Mouse (Mus musculus) limb, embryonic 11.5 days (tissue): ENCODE measurements around the gene Matn4. TPM values are rescaled to one million over a fixed set of nuclear protein-coding genes. Genes with fewer than 3 reads are reported as not detected.
"Not testable (repeated sequence)": the region's sequence is repeated elsewhere in the genome, so short reads cannot be mapped to it uniquely, and the experiment has no call there.

Experiments
- ATAC-seq: fragments of 200-750 bp; cut with Nextera tagmentation; 2 replicates; pipeline ENCODE4 v1.8.0; 2017; ENCODE audit warnings: low read depth; ENCODE audit not compliant: insufficient number of reproducible peaks, low FRiP score, low TSS enrichment
- DNase-seq: peaks from one replicate; pipeline ENCODE4 v3.0.0-alpha.2; 2015; ENCODE audit warnings: low spot score
- H3K27ac ChIP-seq: fragments of 300-500 bp; sonication (generic); replicated peaks from 2 replicates; pipeline ENCODE4 v1.5.1; 2014; ENCODE audit warnings: low read depth, mild to moderate bottlenecking, low read length
- H3K27me3 ChIP-seq: fragments of 300-500 bp; sonication (generic); 2 replicates; pipeline ENCODE4 v1.6.1; 2014; ENCODE audit warnings: mild to moderate bottlenecking, low read length, mixed read lengths; ENCODE audit not compliant: control insufficient read depth, insufficient read depth
- H3K36me3 ChIP-seq: fragments of 300-500 bp; sonication (generic); 2 replicates; pipeline ENCODE4 v1.6.1; 2014; ENCODE audit warnings: mild to moderate bottlenecking, low read length, moderate library complexity, mixed read lengths; ENCODE audit not compliant: control insufficient read depth, insufficient read depth
- H3K4me1 ChIP-seq: fragments of 300-500 bp; sonication (generic); 2 replicates; pipeline ENCODE4 v1.6.1; 2014; ENCODE audit warnings: low read length, mixed read lengths; ENCODE audit not compliant: control insufficient read depth, insufficient read depth
- H3K4me2 ChIP-seq: fragments of 300-500 bp; sonication (generic); 2 replicates; pipeline ENCODE4 v1.6.1; 2014; ENCODE audit warnings: low read depth, mild to moderate bottlenecking, moderate library complexity; ENCODE audit not compliant: severe bottlenecking
- H3K4me3 ChIP-seq: fragments of 300-500 bp; sonication (generic); 2 replicates; pipeline ENCODE4 v1.5.1; 2014; ENCODE audit warnings: low read depth, low read length
- H3K9ac ChIP-seq: fragments of 300-500 bp; sonication (generic); 2 replicates; pipeline ENCODE4 v1.6.1; 2014; ENCODE audit warnings: mild to moderate bottlenecking, low read length
- H3K9me3 ChIP-seq: fragments of 300-500 bp; sonication (generic); 2 replicates; pipeline ENCODE4 v1.6.1; 2016; ENCODE audit warnings: low read length; ENCODE audit not compliant: control insufficient read depth
- WGBS: fragments of 180-500 bp; shearing (Covaris S2); extraction: QIAGEN DNeasy Blood & Tissue Kit; methylation state at CpG from one replicate; pipeline ENCODE4 v1.1.7; 2014; 5-methylcytosine and 5-hydroxymethylcytosine counted together
- polyA plus RNA-seq: library from polyadenylated mRNA; unstranded; fragments of >200 nt; fragmentation: Nextera tagmentation; extraction: Ambion mirVana; gene quantifications from 2 replicates; pipeline ENCODE4 v1.2.1, GENCODE M21; 2014

Gene Matn4
- polyA plus RNA-seq, 1 experiment from 2014 or later = 3.6 TPM

DNA sequence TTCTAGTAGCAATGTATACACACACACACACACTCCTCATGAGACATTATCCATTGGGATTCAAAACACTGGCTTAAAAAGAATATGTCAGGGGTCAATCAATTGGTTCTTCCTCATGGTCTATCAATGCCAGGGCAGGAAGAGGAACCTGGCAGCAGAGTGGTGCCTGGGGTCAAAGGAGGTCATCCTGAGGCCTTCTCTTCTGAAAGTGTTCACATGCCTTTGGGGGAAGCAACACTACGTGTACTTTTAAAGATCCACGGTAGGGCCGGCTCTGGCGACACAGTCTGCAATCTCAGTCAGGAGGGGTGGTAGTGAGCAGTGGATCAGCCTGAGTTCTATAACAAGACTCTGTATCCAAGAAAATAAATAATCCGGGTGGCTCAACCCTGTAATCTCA, 45.3 kb downstream of the Matn4 start:
- no peak overlapping the region for H3K9ac ChIP-seq
- no peak overlapping the region for H3K4me3 ChIP-seq
- H3K4me2 ChIP-seq = no peak overlapping the region
- ATAC-seq (no peak), DNase-seq (no peak)
- no peaks in the 10 kb centered on the region for H3K36me3 ChIP-seq
- H3K27ac ChIP-seq = no peak overlapping the region
- H3K4me1 ChIP-seq = no peaks in the 10 kb centered on the region
- no peaks in the 10 kb centered on the region for H3K27me3 ChIP-seq
- 76% methylated on average over 5 of the region's 5 CpGs for WGBS
- no peaks in the 10 kb centered on the region for H3K9me3 ChIP-seq

DNA sequence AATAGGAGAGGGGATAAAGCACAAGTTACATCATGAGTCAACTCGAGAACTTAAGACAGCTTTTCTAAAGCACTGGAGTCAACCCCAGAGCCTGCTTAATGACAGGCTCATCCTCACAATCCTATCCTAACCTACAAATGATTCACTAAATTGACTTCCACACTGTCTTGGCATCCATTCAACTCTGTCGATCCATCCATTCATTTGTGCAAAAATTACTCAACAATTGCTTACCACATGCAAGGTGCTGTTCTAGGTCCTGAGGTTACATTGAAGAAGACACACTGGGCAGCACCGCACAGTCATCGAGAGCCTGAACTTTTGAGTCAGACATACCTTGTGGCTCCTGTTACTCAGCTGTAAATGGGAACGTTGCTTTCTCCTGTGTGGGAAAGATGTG, 45.9 kb downstream of the Matn4 start:
- no peak overlapping the region for H3K4me3 ChIP-seq
- H3K27ac ChIP-seq = no peak overlapping the region
- no peaks in the 10 kb centered on the region for H3K27me3 ChIP-seq
- ATAC-seq (no peak), DNase-seq (no peak)
- no peak overlapping the region for H3K4me2 ChIP-seq
- WGBS = 82% methylated on average over 5 of the region's 5 CpGs
- no peaks in the 10 kb centered on the region for H3K4me1 ChIP-seq
- H3K9ac ChIP-seq = no peak overlapping the region
- H3K36me3 ChIP-seq = no peaks in the 10 kb centered on the region
- H3K9me3 ChIP-seq = no peaks in the 10 kb centered on the region

DNA sequence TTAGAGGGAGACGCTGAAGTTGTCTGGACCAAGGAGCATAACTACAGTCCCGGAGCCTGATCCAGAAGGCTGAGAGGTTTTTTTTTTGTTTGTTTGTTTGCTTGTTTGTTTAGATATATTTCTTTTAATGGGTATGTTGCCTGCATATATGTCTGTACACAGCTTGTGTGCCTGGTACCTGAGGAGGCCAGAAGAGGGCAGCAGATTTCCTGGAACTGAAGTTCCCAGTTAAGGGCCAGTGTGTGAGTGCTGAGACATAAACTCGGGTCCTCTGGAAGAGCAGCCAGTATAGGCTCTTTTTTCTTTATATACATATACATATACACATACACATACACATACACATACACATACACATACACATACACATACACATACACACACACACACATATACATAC, 46.6 kb downstream of the Matn4 start:
- no peak overlapping the region for H3K27ac ChIP-seq
- no peak overlapping the region for H3K9ac ChIP-seq
- no peaks in the 10 kb centered on the region for H3K27me3 ChIP-seq
- no peaks in the 10 kb centered on the region for H3K4me1 ChIP-seq
- no peaks in the 10 kb centered on the region for H3K36me3 ChIP-seq
- WGBS = 82% methylated on average over 3 of the region's 3 CpGs
- H3K4me2 ChIP-seq = no peak overlapping the region
- H3K4me3 ChIP-seq = no peak overlapping the region
- DNase-seq (no peak), ATAC-seq (no peak)
- H3K9me3 ChIP-seq = no peaks in the 10 kb centered on the region

DNA sequence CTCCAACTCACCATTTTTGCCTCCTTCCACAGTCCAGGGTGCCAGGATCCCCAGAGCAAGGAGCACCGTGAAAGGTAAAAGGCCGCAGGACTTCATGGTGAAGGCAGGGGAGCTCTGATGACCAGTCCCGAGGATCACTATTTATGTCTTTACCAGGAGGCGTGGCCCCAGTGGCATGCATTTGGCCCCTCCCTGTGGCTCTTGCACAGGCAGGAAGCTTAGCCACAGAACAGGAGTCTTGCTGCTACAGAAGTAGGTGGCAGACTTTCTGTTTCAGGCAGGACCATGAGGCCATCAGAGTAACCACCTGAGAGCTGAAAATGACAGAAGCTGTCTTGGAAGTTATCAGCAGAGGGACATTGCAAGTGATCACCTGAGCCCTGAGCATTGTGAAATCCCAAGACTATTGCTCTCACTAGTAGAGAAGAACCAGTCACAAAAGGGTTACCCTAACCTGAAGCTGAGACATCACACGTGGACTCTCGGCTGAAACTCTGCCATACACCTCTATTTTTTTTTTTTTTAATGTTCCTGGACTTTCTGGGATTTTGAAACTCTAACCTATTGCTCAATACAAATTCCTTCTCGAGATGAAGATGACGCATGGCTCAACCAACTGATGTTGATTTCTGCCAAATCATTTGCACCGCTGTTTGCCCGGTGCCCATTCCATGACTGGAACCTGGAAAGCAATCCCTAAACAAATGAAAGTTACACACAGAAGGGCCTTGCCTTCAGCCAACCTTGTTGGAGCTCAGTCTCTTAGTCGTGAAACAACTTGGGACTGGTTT, 48.6 kb downstream of the Matn4 start:
- Histone ChIP-seq H3K4me2 (no peak overlapping the region), H3K4me1 (no peaks in the 10 kb centered on the region), H3K36me3 (no peaks in the 10 kb centered on the region), H3K27ac (no peak overlapping the region), H3K27me3 (no peaks in the 10 kb centered on the region), H3K9ac (no peak overlapping the region), H3K4me3 (no peak overlapping the region), H3K9me3 (no peaks in the 10 kb centered on the region)
- ATAC-seq (no peak), DNase-seq (no peak)
- 75% methylated on average over 11 of the region's 11 CpGs for WGBS

DNA sequence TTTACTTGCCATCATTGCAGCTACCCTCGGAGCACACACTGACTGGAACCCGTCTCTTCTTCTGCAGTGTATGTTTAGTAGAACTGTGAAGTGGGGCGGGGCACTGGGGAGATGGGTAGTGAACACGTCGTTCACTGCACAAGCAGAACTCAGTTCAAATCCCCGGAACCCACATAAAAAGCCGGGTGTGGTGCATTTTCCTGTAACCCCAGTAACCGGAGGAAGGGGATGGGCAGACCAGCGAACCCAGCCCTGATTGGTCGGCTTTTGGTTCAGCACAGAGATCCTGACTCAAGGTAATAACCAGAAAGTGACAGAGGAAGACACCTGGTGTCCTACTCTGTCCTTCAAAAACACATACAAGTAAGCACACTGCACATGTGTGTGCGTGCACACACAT, 51.6 kb downstream of the Matn4 start:
- Histone ChIP-seq H3K27ac (no peak overlapping the region), H3K27me3 (no peaks in the 10 kb centered on the region), H3K4me2 (no peak overlapping the region), H3K4me3 (no peak overlapping the region), H3K36me3 (no peaks in the 10 kb centered on the region), H3K9me3 (no peaks in the 10 kb centered on the region), H3K9ac (no peak overlapping the region), H3K4me1 (no peaks in the 10 kb centered on the region)
- ATAC-seq (no peak), DNase-seq (no peak)
- 88% methylated on average over 11 of the region's 11 CpGs for WGBS

DNA sequence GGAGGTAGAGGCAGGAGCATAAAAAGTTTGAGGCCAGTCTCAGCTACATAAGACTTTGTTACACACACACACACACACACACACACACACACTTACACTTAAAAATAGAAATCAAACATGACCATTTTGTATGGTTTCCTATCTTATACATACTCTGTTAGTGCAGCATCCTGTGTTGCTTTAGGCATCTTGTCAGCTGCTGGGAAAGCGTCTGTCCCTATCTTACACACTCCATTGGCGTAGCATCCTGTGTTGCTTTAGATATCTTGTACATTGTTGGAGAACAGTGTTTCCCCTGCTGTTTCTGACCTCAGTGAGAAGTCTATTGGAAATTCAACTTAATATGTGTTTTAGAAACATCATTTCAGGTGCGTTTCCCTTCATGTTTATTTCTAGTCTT, 52.3 kb downstream of the Matn4 start:
- H3K4me2 ChIP-seq = no peak overlapping the region
- no peaks in the 10 kb centered on the region for H3K9me3 ChIP-seq
- WGBS = 86% methylated on average over 3 of the region's 3 CpGs
- H3K4me1 ChIP-seq = no peaks in the 10 kb centered on the region
- no peaks in the 10 kb centered on the region for H3K27me3 ChIP-seq
- no peak for DNase-seq
- no peak for ATAC-seq
- H3K27ac ChIP-seq = no peak overlapping the region
- no peaks in the 10 kb centered on the region for H3K36me3 ChIP-seq
- H3K9ac ChIP-seq = no peak overlapping the region
- H3K4me3 ChIP-seq = no peak overlapping the region

DNA sequence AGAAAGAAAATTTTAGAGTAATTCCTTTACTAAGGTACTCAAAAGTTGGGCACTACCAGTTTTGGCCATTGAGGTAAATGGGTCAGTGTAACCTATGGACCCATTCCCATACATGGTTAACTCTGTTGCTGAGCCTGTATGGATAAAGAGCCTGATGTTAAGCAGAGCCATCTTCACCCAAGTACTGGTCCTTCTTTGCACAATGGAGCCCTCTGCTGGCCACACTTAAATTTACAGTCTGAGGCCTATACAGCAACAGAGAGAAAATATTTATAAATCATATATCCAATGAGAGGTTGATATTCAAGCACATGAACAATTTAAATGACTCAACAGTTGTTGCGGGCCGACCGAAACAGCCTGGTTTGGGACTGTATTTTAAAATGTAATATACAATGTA, 56.0 kb downstream of the Matn4 start:
- Histone ChIP-seq H3K27me3 (no peaks in the 10 kb centered on the region), H3K9ac (no peak overlapping the region), H3K4me2 (no peak overlapping the region), H3K9me3 (no peaks in the 10 kb centered on the region), H3K4me3 (no peak overlapping the region), H3K27ac (no peak overlapping the region), H3K4me1 (no peaks in the 10 kb centered on the region), H3K36me3 (no peaks in the 10 kb centered on the region)
- 91% methylated on average over 3 of the region's 3 CpGs for WGBS
- no peak for ATAC-seq
- DNase-seq = peak; percentile 61

DNA sequence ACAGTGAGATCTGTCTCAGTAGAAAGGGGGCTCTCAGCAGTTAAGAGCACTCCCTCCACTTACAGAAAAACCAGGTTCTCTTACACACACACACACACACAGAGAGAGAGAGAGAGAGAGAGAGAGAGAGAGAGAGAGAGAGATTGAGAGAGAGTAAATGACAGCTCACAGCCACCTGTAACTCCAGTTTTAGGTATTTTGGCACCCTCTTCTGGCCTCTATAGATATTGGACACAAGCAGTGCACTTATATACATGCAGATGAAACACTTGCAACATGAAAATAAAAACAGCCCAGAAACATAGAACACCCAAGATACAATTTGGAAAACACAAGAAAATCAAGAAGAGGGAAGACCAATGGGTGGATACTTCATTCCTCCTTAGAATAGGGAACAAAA, 57.3 kb downstream of the Matn4 start:
- H3K9ac ChIP-seq, H3K4me3 ChIP-seq, H3K27ac ChIP-seq, H3K9me3 ChIP-seq, DNase-seq, H3K27me3 ChIP-seq, H3K4me2 ChIP-seq, H3K4me1 ChIP-seq, H3K36me3 ChIP-seq, ATAC-seq: not testable (repeated sequence)

DNA sequence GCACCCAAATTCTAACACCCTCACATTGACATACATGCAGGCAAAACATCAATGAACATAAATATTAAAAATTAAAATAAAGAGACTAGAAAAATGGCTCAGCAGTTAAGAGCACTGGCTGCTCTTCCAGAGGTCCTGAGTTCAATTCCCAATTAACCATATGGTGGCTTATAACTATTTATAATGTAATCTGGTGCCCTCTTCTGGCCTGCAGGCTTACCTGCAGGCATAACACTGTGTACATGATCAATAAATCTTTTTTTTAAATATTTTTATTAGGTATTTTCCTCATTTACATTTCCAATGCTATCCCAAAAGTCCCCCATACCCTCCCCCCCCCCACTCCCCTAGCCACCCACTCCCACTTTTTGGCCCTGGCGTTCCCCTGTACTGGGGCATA, 61.2 kb downstream of the Matn4 start:
- H3K9ac ChIP-seq, DNase-seq, H3K4me2 ChIP-seq, H3K4me1 ChIP-seq, H3K27me3 ChIP-seq, H3K9me3 ChIP-seq, H3K27ac ChIP-seq, H3K4me3 ChIP-seq, H3K36me3 ChIP-seq, ATAC-seq: not testable (repeated sequence)
- 86% methylated on average over 1 of the region's 1 CpGs for WGBS
